Mouse (Mus musculus) hindbrain, embryonic 14.5 days (tissue): ENCODE data around the gene Luc7l2. TPM values are rescaled to one million over a fixed set of nuclear protein-coding genes. Genes with fewer than 3 reads are reported as not detected.
A peak's percentile ranks its signal among the peaks of the same experiment; 100 is the strongest.

Experiments used
- ATAC-seq: fragments of 200-750 bp; cut with Nextera tagmentation; 2 replicates; pipeline ENCODE4 v1.8.0; 2017; ENCODE audit warnings: moderate number of reproducible peaks, mild to moderate bottlenecking, moderate TSS enrichment, moderate library complexity; ENCODE audit not compliant: low FRiP score
- DNase-seq: peaks from one replicate; pipeline ENCODE4 v3.0.0-alpha.2; 2015; ENCODE audit warnings: low spot score
- H3K27ac ChIP-seq: fragments of 300-500 bp; sonication (generic); 2 replicates; pipeline ENCODE4 v1.5.1; 2014; ENCODE audit warnings: mild to moderate bottlenecking, moderate library complexity
- H3K27me3 ChIP-seq: fragments of 300-500 bp; sonication (generic); 2 replicates; pipeline ENCODE4 v1.6.1; 2014; ENCODE audit warnings: mild to moderate bottlenecking, low read length, mixed read lengths; ENCODE audit not compliant: control insufficient read depth, insufficient read depth
- H3K36me3 ChIP-seq: fragments of 300-500 bp; sonication (generic); replicated peaks from 2 replicates; pipeline ENCODE4 v1.6.1; 2014; ENCODE audit not compliant: control insufficient read depth, insufficient read depth
- H3K4me1 ChIP-seq: fragments of 300-500 bp; sonication (generic); replicated peaks from 2 replicates; pipeline ENCODE4 v1.6.1; 2014; ENCODE audit warnings: antibody characterized with exemption, low read length, mixed read lengths; ENCODE audit not compliant: control insufficient read depth, insufficient read depth
- H3K4me2 ChIP-seq: fragments of 300-500 bp; sonication (generic); replicated peaks from 2 replicates; pipeline ENCODE4 v1.6.1; 2014; ENCODE audit warnings: mild to moderate bottlenecking, moderate library complexity
- H3K4me3 ChIP-seq: fragments of 300-500 bp; sonication (generic); replicated peaks from 2 replicates; pipeline ENCODE4 v1.5.1; 2014; ENCODE audit warnings: mild to moderate bottlenecking, low read length
- H3K9ac ChIP-seq: fragments of 300-500 bp; sonication (generic); 2 replicates; pipeline ENCODE4 v1.6.1; 2014
- H3K9me3 ChIP-seq: fragments of 300-500 bp; sonication (generic); 2 replicates; pipeline ENCODE4 v1.6.1; 2016; ENCODE audit warnings: low read length; ENCODE audit not compliant: control insufficient read depth
- WGBS: fragments of 180-500 bp; shearing (Covaris S2); extraction: QIAGEN DNeasy Blood & Tissue Kit; methylation state at CpG from one replicate; pipeline ENCODE4 v1.1.7; 2014; 5-methylcytosine and 5-hydroxymethylcytosine counted together
- polyA plus RNA-seq: library from polyadenylated mRNA; unstranded; fragments of >200 nt; fragmentation: Nextera tagmentation; extraction: Ambion mirVana; gene quantifications from 2 replicates; pipeline ENCODE4 v1.2.1, GENCODE M21; 2014

Gene Luc7l2
- 34.1 and 49.3 TPM in 2 replicates for polyA plus RNA-seq

DNA sequence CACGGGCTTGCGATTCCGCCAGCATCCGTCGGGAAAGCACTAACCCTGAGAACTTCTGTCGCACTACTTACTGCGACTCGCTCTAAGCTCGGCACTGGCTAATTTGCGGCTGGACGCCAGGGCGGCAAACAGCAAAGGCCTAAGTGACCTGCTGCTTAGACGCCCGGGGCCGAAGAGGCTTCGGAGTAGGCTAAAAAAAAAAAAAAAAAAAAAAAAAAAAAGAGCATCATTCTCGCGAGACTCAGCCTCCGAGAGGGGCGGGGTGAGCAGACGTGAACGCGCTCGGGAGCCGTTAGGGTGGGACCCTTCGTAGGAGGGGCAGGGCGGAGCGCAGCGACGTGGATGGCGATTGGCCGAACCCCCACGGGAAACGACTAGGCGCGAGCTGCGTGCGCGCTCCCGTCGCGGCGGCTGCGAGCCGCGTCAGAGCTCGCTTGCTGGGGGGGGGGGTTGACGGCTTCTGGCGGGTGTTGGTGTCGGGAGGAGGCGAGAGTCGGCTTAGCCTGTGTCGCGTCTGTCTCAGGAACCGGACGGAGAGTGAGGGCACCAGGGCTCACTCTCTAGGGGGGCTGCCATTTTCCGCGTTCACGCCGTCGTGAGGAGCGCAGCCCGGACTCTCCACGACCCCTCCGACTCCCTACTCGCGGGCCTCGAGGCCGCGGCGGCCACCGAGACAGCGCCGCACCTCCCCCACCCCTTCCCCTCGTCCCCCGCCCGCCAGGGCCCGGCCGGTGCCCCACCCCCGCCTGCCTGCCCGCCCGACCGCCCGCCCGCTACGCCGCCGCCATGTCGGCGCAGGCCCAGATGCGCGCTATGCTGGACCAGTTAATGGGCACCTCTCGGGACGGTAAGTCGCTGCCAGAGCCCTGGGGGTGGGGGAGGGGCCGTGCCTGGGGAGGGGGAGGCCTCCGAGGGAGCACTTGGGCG, at the start of gene Luc7l2:
Gene Luc7l2, plus strand, starts transcription at position 273 of the 927 bp plus-strand sequence.
- ATAC-seq (peak; percentile 88), DNase-seq (peak; percentile 98)
- Histone ChIP-seq H3K9ac (peak within 1 kb of the TSS; percentile 80), H3K4me3 (peak within 1 kb of the TSS; percentile 78), H3K9me3 (no peaks in the 10 kb centered on the region), H3K27ac (peak within 1 kb of the TSS; percentile 99), H3K27me3 (no peaks in the 10 kb centered on the region), H3K4me1 (peaks cover 17% of the 10 kb centered on the region), H3K36me3 (no peaks in the 10 kb centered on the region), H3K4me2 (peak within 1 kb of the TSS; percentile 72)
- WGBS: 0% methylated on average over 74 of the region's 98 CpGs

DNA sequence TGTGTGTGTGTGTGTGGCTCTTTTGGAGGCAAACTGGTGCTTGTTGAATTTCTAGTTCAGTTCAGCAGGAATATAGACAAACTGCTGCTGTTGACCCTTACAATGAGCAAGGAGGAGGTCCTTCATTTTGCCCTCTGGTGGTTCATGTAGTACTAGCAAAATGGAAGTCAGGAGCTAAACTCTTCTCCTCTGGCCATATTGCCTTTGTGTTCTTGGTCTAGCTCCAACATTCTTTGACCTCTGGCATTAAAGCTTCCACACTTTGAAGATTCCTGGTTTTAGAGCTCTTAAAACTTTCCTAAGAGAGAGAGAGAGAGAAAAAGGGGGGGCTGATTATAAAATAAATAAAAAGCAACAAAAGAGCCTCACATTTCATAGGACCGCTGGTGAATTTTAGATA, 39.0 kb upstream of the Luc7l2 start:
- 93% methylated on average over 1 of the region's 1 CpGs for WGBS
- H3K9ac ChIP-seq: no peak overlapping the region
- H3K27ac ChIP-seq: no peak overlapping the region
- H3K4me1 ChIP-seq: no peaks in the 10 kb centered on the region
- no peak for DNase-seq
- no peaks in the 10 kb centered on the region for H3K9me3 ChIP-seq
- no peak overlapping the region for H3K4me3 ChIP-seq
- peaks cover 4% of the 10 kb centered on the region; the same call in 1 of the 2 replicates for H3K36me3 ChIP-seq
- H3K27me3 ChIP-seq: no peaks in the 10 kb centered on the region
- ATAC-seq: no peak
- H3K4me2 ChIP-seq: no peak overlapping the region

DNA sequence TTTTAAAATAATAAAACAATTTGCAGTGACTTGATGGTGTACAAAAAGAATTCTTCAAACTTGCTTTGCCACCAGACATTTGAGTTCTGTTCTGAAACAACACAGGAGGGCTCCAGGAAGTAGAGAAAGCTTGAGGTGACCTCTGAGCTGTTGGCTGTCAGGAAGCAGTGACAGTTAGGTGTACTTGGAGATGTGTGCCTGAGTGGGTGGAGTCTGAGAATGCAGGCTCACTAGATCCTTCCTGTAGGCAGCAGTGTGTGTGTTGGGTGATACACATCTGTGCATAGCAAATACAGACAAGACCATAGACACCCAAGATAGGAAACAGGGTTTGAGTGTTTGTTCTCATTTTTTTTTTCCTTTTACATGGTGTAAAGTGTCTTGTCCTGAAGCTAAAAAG, 38.3 kb upstream of the Luc7l2 start:
- H3K27ac ChIP-seq: no peak overlapping the region

DNA sequence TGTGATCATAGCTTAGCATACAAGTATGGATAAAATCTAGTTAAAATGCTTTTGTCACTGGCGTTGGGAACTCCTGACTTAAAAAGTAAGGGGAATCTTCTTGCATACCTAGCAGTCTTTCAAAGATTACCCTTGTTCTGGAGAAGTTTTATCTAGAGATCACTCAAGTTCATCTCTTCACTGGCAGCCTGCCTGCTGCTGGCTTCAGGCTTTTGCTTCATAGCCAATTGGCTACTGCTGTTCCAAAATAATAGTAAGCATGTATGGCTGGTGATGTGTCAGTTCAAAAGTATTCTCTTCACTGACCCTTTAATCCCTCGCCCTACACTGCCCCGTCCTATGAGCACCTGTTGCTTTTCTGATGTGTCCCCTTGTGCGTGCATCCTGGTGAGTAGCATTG, 35.9 kb upstream of the Luc7l2 start:
- 93% methylated on average over 4 of the region's 4 CpGs for WGBS
- no peak overlapping the region for H3K4me2 ChIP-seq
- no peak for DNase-seq

More for the DNA sequence above, 38.3 kb upstream of the Luc7l2 start:
- H3K27me3 ChIP-seq: no peaks in the 10 kb centered on the region
- H3K4me2 ChIP-seq: no peak overlapping the region
- DNase-seq (no peak), ATAC-seq (no peak)
- H3K4me3 ChIP-seq: no peak overlapping the region
- H3K9me3 ChIP-seq: no peaks in the 10 kb centered on the region
- H3K36me3 ChIP-seq: peaks cover 4% of the 10 kb centered on the region; the same call in 1 of the 2 replicates
- H3K9ac ChIP-seq: no peak overlapping the region
- H3K4me1 ChIP-seq: no peaks in the 10 kb centered on the region

DNA sequence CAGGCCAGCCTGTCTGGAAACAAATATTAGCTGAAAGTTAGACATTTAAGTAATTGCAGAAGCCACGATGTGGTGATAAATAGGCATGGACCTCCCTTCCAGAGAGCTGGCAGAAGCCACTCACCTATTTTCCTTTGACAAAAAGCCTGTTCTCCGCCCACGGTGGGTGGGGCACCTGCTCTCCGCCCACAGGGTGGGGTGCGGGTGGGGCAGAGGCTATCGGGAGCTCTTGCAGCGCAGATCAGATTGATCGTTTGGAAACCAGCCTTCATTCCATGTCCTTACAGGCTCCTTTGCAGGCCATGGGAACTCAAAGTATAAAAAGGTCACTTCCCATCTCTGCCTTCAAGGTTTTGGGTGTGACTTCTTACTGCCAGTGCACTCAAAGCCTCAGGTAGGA, 27.3 kb upstream of the Luc7l2 start:
- H3K4me3 ChIP-seq: no peak overlapping the region
- no peak overlapping the region for H3K9ac ChIP-seq
- no peak for DNase-seq
- 0 out of 2 replicates have a peak, but pooled peaks cover 8% of the 10 kb centered on the region for H3K36me3 ChIP-seq
- ATAC-seq: no peak
- no peak overlapping the region for H3K4me2 ChIP-seq
- WGBS: 27% methylated on average over 8 of the region's 8 CpGs
- H3K4me1 ChIP-seq: no peaks in the 10 kb centered on the region
- H3K27me3 ChIP-seq: no peaks in the 10 kb centered on the region
- no peak overlapping the region for H3K27ac ChIP-seq
- no peaks in the 10 kb centered on the region for H3K9me3 ChIP-seq

More for the DNA sequence above, 35.9 kb upstream of the Luc7l2 start:
- H3K9me3 ChIP-seq: no peaks in the 10 kb centered on the region
- ATAC-seq: no peak
- H3K9ac ChIP-seq: no peak overlapping the region
- peaks cover 4% of the 10 kb centered on the region; the same call in 1 of the 2 replicates for H3K36me3 ChIP-seq
- H3K4me1 ChIP-seq: no peaks in the 10 kb centered on the region
- no peak overlapping the region for H3K27ac ChIP-seq
- H3K27me3 ChIP-seq: no peaks in the 10 kb centered on the region
- no peak overlapping the region for H3K4me3 ChIP-seq

DNA sequence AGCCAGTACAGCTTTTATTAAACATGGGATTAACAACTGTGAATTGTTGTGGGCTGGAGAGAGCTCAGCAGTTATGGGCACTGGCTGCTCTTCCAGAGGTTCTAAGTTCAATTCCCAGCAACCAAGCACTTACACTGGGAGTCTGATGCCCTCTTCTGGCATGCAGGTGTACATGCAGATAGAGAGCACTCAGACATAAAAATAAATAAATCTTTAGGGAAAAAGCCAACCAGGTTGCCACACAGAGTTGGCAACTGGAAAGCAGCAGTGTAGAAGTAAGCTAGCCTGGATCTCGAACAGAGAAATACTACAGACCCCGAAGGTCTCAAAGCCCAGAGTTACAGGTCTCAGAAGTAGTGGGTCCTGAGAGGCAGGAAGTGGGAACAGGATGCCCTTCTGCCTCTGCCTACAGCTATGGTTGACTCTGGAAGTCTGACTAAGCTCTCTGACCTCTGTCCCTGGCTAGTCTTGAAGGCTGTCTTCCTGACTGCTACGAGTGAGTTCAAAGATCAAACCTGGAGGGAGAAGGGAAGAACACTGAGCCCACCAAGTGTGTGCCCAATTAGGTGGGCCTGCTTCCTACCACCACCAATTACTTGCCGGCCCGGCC, 19.8 kb upstream of the Luc7l2 start:
- no peak for ATAC-seq
- Histone ChIP-seq H3K9me3 (no peaks in the 10 kb centered on the region), H3K4me1 (peaks cover 10% of the 10 kb centered on the region; the same call in 1 of the 2 replicates), H3K4me3 (no peak overlapping the region), H3K9ac (no peak overlapping the region), H3K27ac (no peak overlapping the region), H3K36me3 (no peaks in the 10 kb centered on the region), H3K27me3 (no peaks in the 10 kb centered on the region), H3K4me2 (no peak overlapping the region)
- WGBS: 66% methylated on average over 5 of the region's 5 CpGs
- DNase-seq: no peak

DNA sequence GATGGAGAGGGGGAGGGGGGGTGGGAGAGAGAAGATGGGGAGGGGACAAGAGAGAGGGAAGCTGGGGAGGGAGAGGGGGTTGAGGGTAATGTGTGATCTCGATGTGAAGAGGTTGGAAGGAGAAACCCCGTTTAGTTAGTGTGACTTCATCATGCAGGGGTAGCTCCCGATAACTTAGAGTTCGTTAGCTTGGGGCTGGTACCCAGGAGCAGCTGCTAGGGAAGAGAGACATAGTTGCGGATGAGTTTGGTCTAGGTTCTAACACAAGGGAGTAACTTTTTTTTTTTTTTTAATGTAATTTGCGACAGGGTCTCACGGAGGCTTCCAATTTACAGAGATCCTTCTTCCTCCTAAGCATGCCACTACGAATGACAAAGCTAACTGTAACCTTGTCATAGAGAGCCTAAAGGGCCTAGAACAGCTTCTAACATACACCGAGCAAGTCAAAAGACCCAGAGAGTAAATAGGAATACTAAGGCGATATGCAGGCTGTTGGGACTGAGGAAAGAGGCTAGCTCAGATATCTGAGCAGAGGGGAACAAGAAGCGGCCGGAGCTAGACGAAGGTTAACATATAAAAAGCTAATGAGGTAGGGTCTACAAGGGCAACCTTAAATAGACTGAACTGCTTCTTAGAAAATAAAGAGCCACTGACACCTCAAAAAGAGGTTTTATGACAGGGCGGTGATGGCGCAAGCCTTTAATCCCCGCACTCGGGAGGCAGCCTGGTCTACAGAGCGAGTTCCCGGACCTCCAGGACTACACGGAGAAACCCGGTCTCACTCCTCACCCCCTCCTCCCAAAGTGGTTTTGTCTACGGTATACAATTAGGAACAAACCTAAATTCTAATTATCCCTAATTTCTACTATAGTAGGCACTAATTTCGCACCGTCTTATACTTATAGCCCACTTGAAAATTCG, 18.4 kb upstream of the Luc7l2 start:
- ATAC-seq: peak; percentile 28; the same call in 1 of the 2 replicates
- WGBS: 6% methylated on average over 25 of the region's 25 CpGs

DNA sequence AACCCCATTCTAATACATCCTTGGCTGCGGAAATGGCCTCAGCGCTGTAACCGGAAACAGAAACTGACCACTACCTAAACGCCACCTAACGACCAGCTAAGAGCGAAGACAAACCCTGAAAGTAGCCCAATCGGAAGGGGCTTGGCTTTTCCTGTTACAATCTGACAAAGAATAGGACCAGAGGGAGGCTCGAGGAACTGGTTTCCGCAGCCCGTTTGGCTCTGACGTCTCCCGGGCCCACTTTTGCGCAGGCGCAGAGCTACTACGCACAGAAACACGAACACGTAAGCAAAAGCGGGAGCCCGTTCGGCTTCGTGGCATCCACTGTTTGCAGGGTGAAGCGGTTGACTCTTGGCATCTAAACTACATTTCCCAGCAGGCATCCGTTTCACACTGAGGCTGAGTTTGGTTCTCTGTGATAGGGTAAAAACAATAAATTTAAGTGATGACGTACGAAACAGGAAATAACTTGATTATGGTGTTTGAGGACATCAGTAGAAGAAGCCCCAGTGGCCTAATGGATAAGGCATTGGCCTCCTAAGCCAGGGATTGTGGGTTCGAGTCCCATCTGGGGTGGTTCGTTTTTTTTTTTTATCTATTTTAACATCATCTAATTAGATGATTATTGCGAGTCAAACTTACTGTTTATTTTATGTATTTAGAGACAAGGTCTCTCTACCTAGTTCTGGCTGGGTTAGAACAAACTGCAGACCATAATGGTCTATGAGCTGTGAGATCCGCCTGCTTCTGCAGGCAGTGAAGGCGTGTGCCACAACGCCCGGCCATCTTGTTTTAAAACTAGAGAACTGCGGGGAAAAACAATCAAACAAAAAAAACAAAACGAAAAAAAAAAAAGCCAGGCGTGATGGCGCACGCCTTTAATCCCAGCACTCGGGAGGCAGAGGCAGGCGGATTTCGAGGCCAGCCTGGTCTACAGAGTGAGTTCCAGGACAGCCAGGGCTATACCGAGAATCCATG, 17.4 kb upstream of the Luc7l2 start, which contains the start of gene Fmc1:
Gene Fmc1, plus strand, starts transcription at position 75 of the 978 bp plus-strand sequence.
- DNase-seq (peak; percentile 100), ATAC-seq (peak; percentile 92)
- peak within 1 kb of the TSS; percentile 77 for H3K4me3 ChIP-seq
- peak within 1 kb of the TSS; percentile 93 for H3K27ac ChIP-seq
- H3K4me1 ChIP-seq: peaks cover 10% of the 10 kb centered on the region; the same call in 1 of the 2 replicates
- peak within 1 kb of the TSS; percentile 72 for H3K4me2 ChIP-seq
- WGBS: 5% methylated on average over 41 of the region's 41 CpGs
- no peaks in the 10 kb centered on the region for H3K27me3 ChIP-seq
- no peaks in the 10 kb centered on the region; the same call in 1 of the 2 replicates for H3K36me3 ChIP-seq
- peak within 1 kb of the TSS; percentile 81 for H3K9ac ChIP-seq
- no peaks in the 10 kb centered on the region for H3K9me3 ChIP-seq

More for the DNA sequence above, 18.4 kb upstream of the Luc7l2 start:
- no peaks in the 10 kb centered on the region for H3K36me3 ChIP-seq
- peak overlapping the region; percentile 72 for H3K4me2 ChIP-seq
- H3K9me3 ChIP-seq: no peaks in the 10 kb centered on the region
- peak overlapping the region; percentile 93 for H3K27ac ChIP-seq
- H3K9ac ChIP-seq: peak overlapping the region; percentile 65
- H3K4me1 ChIP-seq: peaks cover 10% of the 10 kb centered on the region; the same call in 1 of the 2 replicates
- H3K27me3 ChIP-seq: no peaks in the 10 kb centered on the region
- H3K4me3 ChIP-seq: peak overlapping the region; percentile 77
- peak; percentile 48 for DNase-seq
